Mouse (Mus musculus) G1E (cell line): ENCODE measurements at regions not wholly inside any gene's neighbourhood (a gene's known extent, or its start where the extent isn't known, plus 50 kb on each side); places are given as distances from the start of the nearest gene placed in this dataset.

Source experiments
- CTCF ChIP-seq: IDR thresholded peaks from 2 replicates; pipeline ENCODE4 v1.5.1; 2012; ENCODE audit warnings: low read depth, low read length, inconsistent platforms, mixed read lengths
- TAL1 ChIP-seq: conservative IDR thresholded peaks from 2 replicates; pipeline ENCODE4 v1.6.1; 2012; ENCODE audit warnings: low read depth, low read length, inconsistent platforms, mixed read lengths

DNA sequence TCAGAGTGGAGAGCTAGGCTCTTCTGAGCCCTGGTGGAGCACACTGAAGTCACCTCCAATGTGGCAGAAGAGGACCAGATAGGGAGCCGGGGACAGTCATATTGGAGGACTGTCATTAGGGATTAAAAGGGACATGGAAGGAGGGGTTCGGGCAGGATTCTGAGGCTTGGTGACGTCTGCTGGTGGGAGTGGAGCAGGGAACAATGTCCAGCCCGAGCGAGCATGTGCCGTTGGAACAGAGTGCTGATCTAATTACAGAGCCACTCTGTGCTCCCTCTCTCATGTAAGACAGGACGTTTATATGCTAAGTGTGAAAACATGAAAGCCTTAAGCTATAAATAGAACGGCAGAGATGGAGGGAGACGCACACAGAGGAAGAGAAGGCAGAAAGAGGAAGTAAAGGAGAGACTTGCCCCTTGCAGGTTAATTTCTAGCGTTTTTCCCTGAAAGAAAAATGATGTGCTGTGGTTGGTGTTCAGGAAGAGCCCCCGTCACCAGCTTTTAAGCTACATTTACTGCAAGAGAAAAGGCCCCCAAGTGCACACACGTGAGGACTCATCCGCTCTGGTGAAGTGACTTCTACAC is 475.2 kb downstream of the Insc start:
- TF ChIP-seq CTCF (no peak), TAL1 (no peak)
